8 mouse cellular contexts compared by ENCODE assay signal in the genomic region with DNA sequence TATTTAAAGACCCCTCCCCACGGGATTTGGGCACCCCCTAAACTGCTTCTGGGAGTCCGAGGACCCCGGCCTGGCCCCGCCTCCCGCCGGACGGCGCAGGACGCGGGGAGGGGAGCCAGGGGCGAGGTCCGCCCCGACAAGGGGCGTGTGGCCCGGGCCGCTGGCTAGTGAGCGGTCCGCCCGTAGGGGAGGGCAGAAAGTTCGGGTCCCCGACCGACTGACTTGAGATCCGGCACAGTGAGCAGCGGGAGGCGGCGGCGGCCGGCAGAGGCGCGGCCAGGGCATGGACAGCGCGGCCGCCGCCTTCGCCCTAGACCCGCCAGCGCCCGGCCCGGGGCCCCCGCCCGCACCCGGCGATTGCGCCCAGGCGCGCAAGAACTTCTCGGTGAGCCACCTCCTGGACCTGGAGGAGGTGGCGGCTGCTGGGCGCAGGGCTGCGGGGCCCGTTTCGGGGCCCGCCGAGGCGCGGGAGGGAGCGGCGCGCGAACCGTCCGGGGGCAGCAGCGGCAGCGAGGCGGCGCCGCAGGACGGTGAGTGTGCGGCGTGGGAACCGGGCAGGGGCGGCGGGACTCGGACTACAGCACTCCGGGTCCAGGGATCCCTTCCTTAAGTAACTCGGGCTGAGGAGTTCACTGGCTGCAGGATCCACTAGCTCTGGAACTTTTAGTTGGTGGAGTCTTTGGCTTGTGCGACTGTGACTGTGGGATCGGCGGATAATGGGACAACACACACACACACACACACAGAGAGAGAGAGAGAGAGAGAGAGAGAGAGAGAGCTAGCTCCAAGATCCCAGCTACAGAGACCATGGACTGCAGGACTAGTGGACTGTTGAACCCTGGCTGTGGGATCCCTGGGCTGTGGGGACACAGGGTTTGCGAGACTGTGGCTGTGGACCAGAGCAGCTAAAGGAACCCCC. TPM values are rescaled to one million over a fixed set of nuclear protein-coding genes. Genes with fewer than 3 reads are reported as not detected.
A peak's percentile ranks its signal among the peaks of the same experiment; 100 is the strongest.
DNase-seq lines count a peak whose midpoint lies in the region; ATAC-seq lines count a peak whose summit lies in the region.

No protein-coding gene starts in this region.

- H3K4me2 ChIP-seq in embryonic facial prominence, embryonic 15.5 days (replicated peaks): peak overlapping the region; percentile 72
- H3K4me2 ChIP-seq in intestine, embryonic 15.5 days (replicated peaks): peak overlapping the region; percentile 96

- peak overlapping the region; percentile 54 for H3K9ac ChIP-seq in embryonic facial prominence, embryonic 15.5 days
- peak overlapping the region; percentile 62 for H3K9ac ChIP-seq in intestine, embryonic 15.5 days

- ATAC-seq in megakaryocyte, adult 5-6 weeks (ENCODE audit: poor library complexity, severe bottlenecking): no peak
- peak; percentile 49; the same call in 1 of the 2 replicates for ATAC-seq in embryonic facial prominence, embryonic 15.5 days (ENCODE audit: insufficient number of reproducible peaks, low FRiP score, low TSS enrichment, low read depth)
- peak; percentile 58 for ATAC-seq in intestine, embryonic 15.5 days
- no peak for ATAC-seq in megakaryocyte progenitor cell, adult 5-6 weeks (replicated peaks; ENCODE audit: poor library complexity)

- peak overlapping the region; percentile 46 for H3K4me3 ChIP-seq in megakaryocyte, embryonic 14.5 days (replicated peaks)
- peak overlapping the region; percentile 56 for H3K4me3 ChIP-seq in embryonic facial prominence, embryonic 15.5 days (replicated peaks)
- peak overlapping the region; percentile 57 for H3K4me3 ChIP-seq in intestine, embryonic 15.5 days (replicated peaks)
- peak overlapping the region; percentile 76 for H3K4me3 ChIP-seq in midbrain, embryonic 10.5 days

- under 1% methylated on average over 79 of the region's 80 CpGs for whole genome bisulfite sequencing in embryonic facial prominence, embryonic 15.5 days
- WGBS in intestine, embryonic 15.5 days: 2% methylated on average over 73 of the region's 80 CpGs
- 2% methylated on average over 80 of the region's 80 CpGs for WGBS in midbrain, embryonic 10.5 days

- peak overlapping the region; percentile 77 for H3K27ac ChIP-seq in embryonic facial prominence, embryonic 15.5 days (replicated peaks)
- H3K27ac ChIP-seq in intestine, embryonic 15.5 days: no peak overlapping the region
- H3K27ac ChIP-seq in midbrain, embryonic 10.5 days (replicated peaks): peak overlapping the region; percentile 86

- peaks cover 84% of the 10 kb centered on the region for H3K27me3 ChIP-seq in megakaryocyte, embryonic 14.5 days (replicated peaks)
- 0 out of 2 replicates have a peak, but pooled peaks cover 2% of the 10 kb centered on the region for H3K27me3 ChIP-seq in embryonic facial prominence, embryonic 15.5 days
- peaks cover 38% of the 10 kb centered on the region for H3K27me3 ChIP-seq in intestine, embryonic 15.5 days (replicated peaks)
- peaks cover 39% of the 10 kb centered on the region for H3K27me3 ChIP-seq in midbrain, embryonic 10.5 days (ENCODE audit: low read depth, poor library complexity, severe bottlenecking)

- no peaks in the 10 kb centered on the region for H3K36me3 ChIP-seq in megakaryocyte, embryonic 14.5 days (replicated peaks; ENCODE audit: low read length)
- H3K36me3 ChIP-seq in embryonic facial prominence, embryonic 15.5 days: no peaks in the 10 kb centered on the region
- no peaks in the 10 kb centered on the region for H3K36me3 ChIP-seq in intestine, embryonic 15.5 days
- H3K36me3 ChIP-seq in midbrain, embryonic 10.5 days: no peaks in the 10 kb centered on the region

- H3K4me1 ChIP-seq in megakaryocyte, embryonic 14.5 days: peaks cover 16% of the 10 kb centered on the region
- H3K4me1 ChIP-seq in embryonic facial prominence, embryonic 15.5 days: peaks cover 54% of the 10 kb centered on the region
- H3K4me1 ChIP-seq in intestine, embryonic 15.5 days (replicated peaks): peaks cover 11% of the 10 kb centered on the region; the same call in 1 of the 2 replicates
- H3K4me1 ChIP-seq in midbrain, embryonic 10.5 days: peaks cover 29% of the 10 kb centered on the region

- no peaks in the 10 kb centered on the region for H3K9me3 ChIP-seq in megakaryocyte, embryonic 14.5 days
- H3K9me3 ChIP-seq in embryonic facial prominence, embryonic 15.5 days (replicated peaks): no peaks in the 10 kb centered on the region
- no peaks in the 10 kb centered on the region for H3K9me3 ChIP-seq in intestine, embryonic 15.5 days
- H3K9me3 ChIP-seq in midbrain, embryonic 10.5 days (replicated peaks): no peaks in the 10 kb centered on the region

- peak; percentile 54 for DNase-seq in midbrain, embryonic 10.5 days (ENCODE audit: low spot score)
- DNase-seq in layer of hippocampus, adult 18-20 months (ENCODE audit: low spot score in 2 of 2): no peak
- no peak for DNase-seq in urinary bladder, postnatal 10 days (ENCODE audit: low spot score)

RNA-seq across cellular contexts. Expression of a gene that starts 10.6 kb away (rescaled TPM):
- polyA plus RNA-seq in megakaryocyte, embryonic 14.5 days (2012; ENCODE audit: insufficient read depth, low replicate concordance): not detected in 2 replicates
- total RNA-seq in megakaryocyte, adult 5-6 weeks (2015): not detected in 2 replicates
- total RNA-seq in megakaryocyte, adult 5-6 weeks (2017): not detected in 2 replicates
- 77.3 and 88.8 TPM in 2 replicates for polyA plus RNA-seq in embryonic facial prominence, embryonic 15.5 days (2015; fragmentation: Nextera tagmentation; extraction: Ambion mirVana)
- 2.5 and 4.3 TPM in 2 replicates for polyA plus RNA-seq in intestine, embryonic 15.5 days (2015; fragmentation: Nextera tagmentation; extraction: Ambion mirVana)
- polyA plus RNA-seq in midbrain, embryonic 10.5 days (2016; fragmentation: Nextera tagmentation; extraction: Ambion mirVana): 22.3 and 29.5 TPM in 2 replicates
- 1 to 10 TPM in 1 of 2 experiments, under 1 TPM in 1; 0.94 to 1.9 TPM for total RNA-seq in layer of hippocampus, adult 18-20 months (2021)
- total RNA-seq in megakaryocyte progenitor cell, adult 5-6 weeks (2015): not detected in 2 replicates
- total RNA-seq in megakaryocyte progenitor cell, adult 5-6 weeks (2017): not detected in 2 replicates

RNA-seq across cellular contexts. Expression of a gene that starts 15.3 kb away (rescaled TPM):
- 14.8 and 21.5 TPM in 2 replicates for polyA plus RNA-seq in megakaryocyte, embryonic 14.5 days (2012; ENCODE audit: insufficient read depth, low replicate concordance)
- 4.3 and 6.1 TPM in 2 replicates for total RNA-seq in megakaryocyte, adult 5-6 weeks (2015)
- total RNA-seq in megakaryocyte, adult 5-6 weeks (2017): 12.6 and 17.1 TPM in 2 replicates
- 37.8 and 37.9 TPM in 2 replicates for polyA plus RNA-seq in embryonic facial prominence, embryonic 15.5 days (2015; fragmentation: Nextera tagmentation; extraction: Ambion mirVana)
- 22.4 and 23.3 TPM in 2 replicates for polyA plus RNA-seq in intestine, embryonic 15.5 days (2015; fragmentation: Nextera tagmentation; extraction: Ambion mirVana)
- polyA plus RNA-seq in midbrain, embryonic 10.5 days (2016; fragmentation: Nextera tagmentation; extraction: Ambion mirVana): 43.9 and 45.8 TPM in 2 replicates
- 10 to 100 TPM; 40.2 to 43.3 TPM for total RNA-seq in layer of hippocampus, adult 18-20 months (2021)
- 8.2 and 11.0 TPM in 2 replicates for total RNA-seq in megakaryocyte progenitor cell, adult 5-6 weeks (2015)
- total RNA-seq in megakaryocyte progenitor cell, adult 5-6 weeks (2017): 23.9 and 24.2 TPM in 2 replicates

RNA-seq across cellular contexts. Expression of a gene that starts 37.8 kb away (rescaled TPM):
- polyA plus RNA-seq in megakaryocyte, embryonic 14.5 days (2012; ENCODE audit: insufficient read depth, low replicate concordance): 10.3 and 36.9 TPM in 2 replicates
- 4.1 and 9.5 TPM in 2 replicates for total RNA-seq in megakaryocyte, adult 5-6 weeks (2015)
- total RNA-seq in megakaryocyte, adult 5-6 weeks (2017): 7.9 TPM in 2 replicates
- 85.9 and 87.0 TPM in 2 replicates for polyA plus RNA-seq in embryonic facial prominence, embryonic 15.5 days (2015; fragmentation: Nextera tagmentation; extraction: Ambion mirVana)
- 84.5 and 85.4 TPM in 2 replicates for polyA plus RNA-seq in intestine, embryonic 15.5 days (2015; fragmentation: Nextera tagmentation; extraction: Ambion mirVana)
- polyA plus RNA-seq in midbrain, embryonic 10.5 days (2016; fragmentation: Nextera tagmentation; extraction: Ambion mirVana): 126 and 127 TPM in 2 replicates
- total RNA-seq in layer of hippocampus, adult 18-20 months (2021): 10 to 100 TPM; 32.1 to 32.5 TPM
- 15.4 and 20.2 TPM in 2 replicates for total RNA-seq in megakaryocyte progenitor cell, adult 5-6 weeks (2015)
- total RNA-seq in megakaryocyte progenitor cell, adult 5-6 weeks (2017): 15.4 and 19.9 TPM in 2 replicates

RNA-seq across cellular contexts. Expression of a gene that starts 42.0 kb away (rescaled TPM):
- polyA plus RNA-seq in megakaryocyte, embryonic 14.5 days (2012; ENCODE audit: insufficient read depth, low replicate concordance): not detected in 2 replicates
- not detected in 2 replicates for total RNA-seq in megakaryocyte, adult 5-6 weeks (2015)
- total RNA-seq in megakaryocyte, adult 5-6 weeks (2017): 0.45 TPM in 1 of 2 replicates, not detected in the other
- polyA plus RNA-seq in embryonic facial prominence, embryonic 15.5 days (2015; fragmentation: Nextera tagmentation; extraction: Ambion mirVana): 2.7 and 3.7 TPM in 2 replicates
- polyA plus RNA-seq in intestine, embryonic 15.5 days (2015; fragmentation: Nextera tagmentation; extraction: Ambion mirVana): 1.1 and 1.8 TPM in 2 replicates
- 3.5 and 4.0 TPM in 2 replicates for polyA plus RNA-seq in midbrain, embryonic 10.5 days (2016; fragmentation: Nextera tagmentation; extraction: Ambion mirVana)
- total RNA-seq in layer of hippocampus, adult 18-20 months (2021): 1 to 10 TPM; 4.9 to 5.2 TPM
- not detected in 2 replicates for total RNA-seq in megakaryocyte progenitor cell, adult 5-6 weeks (2015)
- not detected in 2 replicates for total RNA-seq in megakaryocyte progenitor cell, adult 5-6 weeks (2017)

Comparison
In these comparisons a context has a peak if more than half of its experiments do, and no peak if none do; other contexts are left out.
1. ATAC-seq: peak in embryonic facial prominence, embryonic 15.5 days (single experiment) and intestine, embryonic 15.5 days (single experiment); none in megakaryocyte, adult 5-6 weeks (single experiment) and megakaryocyte progenitor cell, adult 5-6 weeks (single experiment).
2. Peak in every context shown above with its lines, with median percentiles within 50 percentile points of each other: H3K4me3 ChIP-seq.